Mouse (Mus musculus): ENCODE measurements around the gene Gpnmb. TPM values are rescaled to one million over a fixed set of nuclear protein-coding genes. Genes with fewer than 3 reads are reported as not detected.
A peak's percentile ranks its signal among the peaks of the same experiment; 100 is the strongest.

Gpnmb gene
- total RNA-seq, 2 experiments from 2014 or later, result 0.43 to 0.89 TPM

GRCm38 (mm10) chr6:49083008-49083407, 46.7 kb downstream of the Gpnmb start:
- intact Hi-C loops (cut with DNase I), result no loop called here
- no peak for DNase-seq

GRCm38 (mm10) chr6:49094968-49095367, 58.6 kb downstream of the Gpnmb start:
- DNase-seq, result no peak
- intact Hi-C loops (cut with DNase I), result no loop called here

GRCm38 (mm10) chr6:49096421-49096820, 60.1 kb downstream of the Gpnmb start:
- intact Hi-C loops (cut with DNase I), result loop anchor here (2.0 kb wide), 1 partner anchor 22 kb away; no protein-coding TSS in a partner anchor
- peak; percentile 54 to 60 for DNase-seq

- DNase-seq, result peak; percentile 76 to 84
- intact Hi-C loops (cut with DNase I), result loop anchor here (2.0 kb wide), 1 partner anchor 22 kb away; no protein-coding TSS in a partner anchor
Measured at GRCm38 (mm10) chr6:49096933-49097461, 60.7 kb downstream of the Gpnmb start.

- intact Hi-C loops (cut with DNase I), result loop anchor here (2.0 kb wide), 1 partner anchor 23 kb away; no protein-coding TSS in a partner anchor
Measured at GRCm38 (mm10) chr6:49097596-49098110, 61.3 kb downstream of the Gpnmb start.

GRCm38 (mm10) chr6:49099086-49099485, 62.7 kb downstream of the Gpnmb start:
- DNase-seq, result no peak
- intact Hi-C loops (cut with DNase I), result no loop called here

More at GRCm38 (mm10) chr6:49097596-49098110, 61.3 kb downstream of the Gpnmb start:
- peak in 1 of 2 experiments; percentile 31 for DNase-seq

- intact Hi-C loops (cut with DNase I), result no loop called here
- no peak for DNase-seq
Measured at GRCm38 (mm10) chr6:49106746-49107500, 70.6 kb downstream of the Gpnmb start.

- intact Hi-C loops (cut with DNase I), result no loop called here
- DNase-seq, result no peak
Measured at GRCm38 (mm10) chr6:49109196-49109595, 72.8 kb downstream of the Gpnmb start.

- intact Hi-C loops (cut with DNase I), result no loop called here
- no peak for DNase-seq
Measured at GRCm38 (mm10) chr6:49113895-49114294, 77.5 kb downstream of the Gpnmb start.

GRCm38 (mm10) chr6:49114457-49114856, 78.1 kb downstream of the Gpnmb start:
- no peak for DNase-seq
- intact Hi-C loops (cut with DNase I), result no loop called here

- intact Hi-C loops (cut with DNase I), result no loop called here
- no peak for DNase-seq
Measured at GRCm38 (mm10) chr6:49115550-49115949, 79.2 kb downstream of the Gpnmb start.

GRCm38 (mm10) chr6:49116241-49116640, 79.9 kb downstream of the Gpnmb start:
- no peak for DNase-seq
- intact Hi-C loops (cut with DNase I), result no loop called here

- no peak for DNase-seq
- intact Hi-C loops (cut with DNase I), result no loop called here
Measured at GRCm38 (mm10) chr6:49118446-49118845, 82.1 kb downstream of the Gpnmb start.

GRCm38 (mm10) chr6:49119462-49120135, 83.3 kb downstream of the Gpnmb start:
- intact Hi-C loops (cut with DNase I), result no loop called here
- no peak for DNase-seq

GRCm38 (mm10) chr6:49120370-49120769, 84.0 kb downstream of the Gpnmb start:
- intact Hi-C loops (cut with DNase I), result no loop called here

More at GRCm38 (mm10) chr6:49120370-49120769, 84.0 kb downstream of the Gpnmb start:
- no peak for DNase-seq

Other genes starting within 250 kb of the Gpnmb start
- 10 to 100 TPM; 19.8 to 20.0 TPM for gene Tmem176a, start 195.6 kb upstream of the Gpnmb start, total RNA-seq (2021)
- 10 to 100 TPM; 53.6 to 55.3 TPM for gene Tmem176b, start 195.1 kb upstream of the Gpnmb start, total RNA-seq (2021)
- gene Aoc1, start 163.7 kb upstream of the Gpnmb start, total RNA-seq (2021), result not detected
- not detected for gene 1600015I10Rik, start 106.7 kb upstream of the Gpnmb start, total RNA-seq (2021)
- gene Doxl2, start 61.6 kb upstream of the Gpnmb start, total RNA-seq (2021), result not detected
- gene Svs1, start 49.7 kb upstream of the Gpnmb start, total RNA-seq (2021), result not detected
- gene Malsu1, start 37.2 kb downstream of the Gpnmb start, total RNA-seq (2021), result 10 to 100 TPM; 40.9 to 42.7 TPM
- gene Igf2bp3, start 178.4 kb downstream of the Gpnmb start, total RNA-seq (2021), result under 1 TPM; 0.19 to 0.22 TPM
- 10 to 100 TPM; 26.8 to 28.4 TPM for gene Tra2a, start 227.5 kb downstream of the Gpnmb start, total RNA-seq (2021)

Measured in heart, postnatal 36 days (tissue).